Mouse (Mus musculus) kidney, postnatal 10 days (tissue): ENCODE measurements around the gene Ntm.

ENCODE experiments used
- DNase-seq: peaks from one replicate; pipeline ENCODE4 v3.0.0; 2021; ENCODE audit warnings: mixed read lengths

Ntm gene

DNA sequence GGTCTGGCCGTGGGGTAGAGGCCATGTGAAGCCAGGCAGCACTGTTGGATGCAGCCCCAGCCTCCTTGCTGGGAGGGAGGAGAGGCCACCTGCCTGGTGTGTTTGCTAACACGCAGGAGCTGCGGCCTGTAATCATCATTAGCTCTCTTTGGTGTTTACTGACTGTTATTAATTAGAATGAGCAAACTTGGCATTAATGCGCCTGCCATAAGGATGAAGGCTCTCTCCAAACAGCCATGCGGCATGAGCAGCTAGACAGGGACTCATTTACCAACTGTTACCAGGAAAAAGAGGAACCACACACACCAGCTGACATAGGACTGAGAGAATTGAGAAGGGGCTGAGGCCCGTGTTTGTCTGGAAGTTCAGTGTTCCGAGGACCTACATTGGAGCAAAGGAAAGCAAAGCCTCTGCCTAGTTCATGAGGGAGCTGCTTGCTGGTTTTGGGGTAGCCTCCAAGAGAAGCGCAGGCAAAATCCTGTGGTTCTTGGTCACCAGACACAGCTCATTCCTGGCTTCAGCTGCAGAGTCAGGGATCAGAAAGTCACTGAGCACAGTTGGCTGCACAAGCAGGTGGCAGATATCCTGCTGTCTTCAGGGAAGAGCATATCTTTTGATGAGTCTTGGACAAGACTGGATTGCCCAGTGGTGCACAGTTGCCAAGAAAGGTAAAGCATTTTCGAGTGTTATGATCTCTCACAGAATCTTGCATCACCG, 171.6 kb downstream of the Ntm start:
- no peak for DNase-seq

DNA sequence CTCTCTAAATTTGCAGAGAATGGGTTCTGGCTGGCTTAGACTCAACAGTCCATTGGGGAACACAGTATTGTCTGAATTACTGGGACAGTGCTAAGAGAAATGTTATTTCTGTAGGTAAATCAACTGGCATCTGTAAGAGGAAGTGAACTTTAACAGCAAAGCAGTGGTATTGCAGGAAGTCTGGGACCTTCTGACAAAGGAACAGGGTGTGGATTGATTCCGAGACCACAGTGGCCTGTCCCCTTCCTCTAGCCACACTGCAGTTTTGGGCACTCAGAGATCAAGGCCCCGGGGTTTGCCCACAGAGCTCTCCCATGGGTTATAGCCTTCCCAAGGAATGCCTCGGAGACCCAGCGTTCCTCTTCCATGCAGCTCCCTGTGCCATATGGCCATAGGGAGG, 172.9 kb downstream of the Ntm start:
- DNase-seq, result no peak

DNA sequence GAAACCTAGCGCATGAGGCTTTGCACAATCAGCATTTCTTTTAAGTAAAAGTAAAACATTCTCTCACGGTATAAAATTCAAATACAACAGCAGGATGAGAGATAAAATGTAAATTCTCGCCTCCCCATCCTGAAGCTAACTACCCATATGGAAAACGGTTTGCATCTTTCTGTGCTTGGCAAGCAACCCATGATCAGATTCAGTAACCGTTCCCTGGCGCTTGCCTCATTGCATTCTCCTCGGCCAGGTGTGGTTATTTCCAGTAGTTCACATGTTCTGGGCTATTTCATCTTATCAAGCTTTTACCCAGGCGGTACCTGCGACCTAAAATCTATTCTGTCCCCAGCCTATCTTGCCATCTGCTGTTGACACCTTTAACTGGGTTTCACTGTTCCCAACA, 174.1 kb downstream of the Ntm start:
- DNase-seq, result no peak

DNA sequence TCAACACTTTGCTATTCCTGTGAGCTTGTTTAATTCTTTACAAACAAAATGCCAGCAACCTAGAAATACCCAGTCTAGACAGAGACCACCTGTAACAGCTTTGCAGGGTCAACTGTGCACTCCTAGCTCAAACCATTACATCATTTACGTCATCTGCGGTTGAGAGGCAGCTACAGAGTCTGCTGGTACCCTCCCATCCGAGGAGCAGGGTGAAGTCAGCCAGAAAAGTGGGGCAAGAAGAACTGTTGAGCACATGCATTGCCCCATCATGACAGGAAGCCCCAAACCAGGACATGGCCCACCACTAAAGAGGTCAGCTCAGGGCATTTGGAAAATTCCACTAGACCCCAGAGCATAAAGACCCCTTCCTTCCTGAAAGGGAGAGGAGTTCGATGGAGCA, 175.5 kb downstream of the Ntm start:
- DNase-seq, result no peak

DNA sequence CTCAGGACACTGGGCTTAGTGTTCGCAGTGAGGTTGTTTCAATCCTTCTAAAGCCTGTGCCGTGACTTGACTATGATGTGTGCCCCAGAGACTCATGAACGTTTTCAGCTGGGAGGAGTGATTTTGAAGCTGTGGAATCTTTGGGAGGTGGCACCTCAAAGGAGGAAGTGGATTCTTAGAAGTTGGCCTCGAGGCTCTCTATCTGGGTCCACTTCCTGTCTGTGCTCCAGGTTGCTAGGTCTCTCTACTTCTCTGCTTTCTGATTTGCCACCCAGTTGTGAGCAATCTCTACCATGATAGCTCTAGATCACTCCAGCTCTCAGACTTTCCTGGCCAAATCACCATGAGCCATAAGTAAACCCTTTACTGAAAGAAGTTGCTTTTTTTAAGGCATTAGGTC, 180.2 kb downstream of the Ntm start:
- no peak for DNase-seq

DNA sequence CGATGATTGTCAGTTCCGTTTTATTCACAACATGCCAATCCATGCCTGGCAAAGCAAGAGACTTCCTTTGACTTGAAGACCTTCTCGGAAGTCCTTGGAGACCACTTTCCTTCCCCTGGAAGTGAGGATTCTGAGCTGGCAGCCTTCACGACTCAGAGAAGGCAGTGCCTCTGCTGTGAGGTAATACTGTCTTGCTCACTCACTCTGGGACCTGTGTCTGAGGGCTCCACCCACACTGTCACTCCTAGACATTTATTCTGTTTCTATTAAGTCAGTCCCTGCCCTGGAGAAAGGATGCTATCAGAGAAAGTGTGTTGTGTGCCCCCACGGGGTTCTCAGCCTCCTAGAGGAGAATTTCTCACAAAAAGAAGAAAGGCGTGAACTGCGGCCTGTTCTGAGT, 183.2 kb downstream of the Ntm start:
- DNase-seq, result no peak

DNA sequence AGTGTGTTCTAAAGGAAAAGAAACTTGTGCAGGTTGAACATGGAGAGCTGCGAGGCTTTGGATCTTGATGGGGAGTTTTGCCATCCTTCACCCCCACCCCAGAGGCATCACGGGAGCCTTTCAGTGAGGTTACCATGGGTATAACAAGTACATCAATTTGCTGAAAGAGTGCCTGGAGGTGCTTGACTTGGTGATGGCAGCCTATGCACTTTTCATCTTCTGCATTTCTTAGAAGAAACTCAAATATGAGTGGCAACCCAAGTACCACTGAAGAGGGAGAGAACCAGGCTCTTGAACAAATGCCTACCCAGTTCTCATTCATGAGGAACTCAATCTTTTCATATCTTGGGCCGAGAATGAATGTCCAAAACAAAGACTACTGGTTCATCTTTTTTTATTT, 186.0 kb downstream of the Ntm start:
- DNase-seq, result no peak

DNA sequence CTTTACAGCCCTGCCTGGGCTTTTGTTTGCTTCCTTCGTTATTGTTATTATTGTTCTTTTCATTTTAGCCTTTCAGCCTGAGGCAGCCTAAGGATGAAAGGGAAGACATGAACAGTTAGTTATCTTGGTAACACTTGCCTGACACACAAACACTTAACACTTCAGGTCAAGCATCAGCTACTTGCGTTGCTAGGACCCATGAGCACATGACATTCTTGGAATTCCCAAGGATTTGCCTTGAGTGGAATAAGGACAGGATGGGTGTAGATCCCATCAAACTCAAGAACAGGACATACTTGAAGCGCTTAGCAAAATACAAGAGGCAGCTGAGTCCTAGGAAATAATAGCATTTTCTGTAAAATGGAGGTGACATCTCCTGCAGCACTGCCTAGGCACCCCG, 186.4 kb downstream of the Ntm start:
- DNase-seq, result no peak

DNA sequence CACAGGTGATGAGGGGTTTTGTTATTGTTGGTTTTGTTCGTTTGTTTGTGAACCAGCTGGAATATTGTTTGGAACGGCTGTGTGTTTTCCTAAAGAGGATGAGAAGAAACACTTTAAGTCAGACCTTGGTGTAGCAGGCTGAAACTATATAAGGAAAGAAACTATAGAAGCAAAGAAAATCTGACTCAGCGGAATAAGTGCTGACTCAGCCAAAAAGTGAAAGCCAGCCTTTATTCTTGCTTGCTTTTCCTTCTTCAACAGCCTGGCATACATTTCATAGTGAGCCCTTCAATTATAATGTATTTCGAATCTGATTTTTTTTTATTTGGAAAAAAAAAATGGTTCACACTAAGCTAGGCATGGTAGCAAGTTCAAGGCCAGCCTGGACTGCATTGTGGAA, 186.9 kb downstream of the Ntm start:
- no peak for DNase-seq

DNA sequence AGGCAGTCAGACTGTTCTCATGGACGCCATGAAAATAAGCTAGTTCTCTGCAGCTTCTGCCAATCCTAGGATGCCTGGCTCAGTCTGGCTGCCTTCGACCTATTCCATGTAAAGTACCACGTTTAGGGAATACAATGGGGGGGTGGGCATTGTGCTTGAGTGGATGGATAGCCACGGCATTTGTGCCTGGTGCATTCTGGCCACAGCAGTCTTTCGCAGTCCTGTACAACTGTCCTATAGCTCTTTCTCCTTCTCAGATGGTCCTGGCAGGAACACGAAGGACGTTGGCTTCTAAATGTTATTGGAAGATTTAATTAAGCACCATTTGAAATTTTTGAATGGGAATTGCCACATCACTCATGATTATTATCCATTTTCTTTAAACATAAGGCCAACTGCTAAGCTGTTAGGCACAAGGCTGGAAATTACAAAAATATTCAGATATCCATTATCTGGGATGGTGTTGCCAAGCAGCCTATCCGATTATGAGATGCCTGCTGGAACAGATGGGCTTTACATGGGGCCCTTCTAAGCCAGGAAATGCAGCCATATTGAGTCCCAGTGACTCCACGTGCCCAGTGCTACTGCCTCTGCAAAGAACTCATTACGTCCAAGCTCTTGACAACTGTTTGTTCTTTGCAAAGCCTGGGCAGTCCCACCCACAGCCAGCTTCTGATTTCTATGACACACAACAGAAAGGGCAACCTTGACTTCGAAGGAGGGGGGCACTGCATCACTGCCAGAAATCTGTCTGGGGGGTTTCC, 190.1 kb downstream of the Ntm start:
- DNase-seq, result no peak

DNA sequence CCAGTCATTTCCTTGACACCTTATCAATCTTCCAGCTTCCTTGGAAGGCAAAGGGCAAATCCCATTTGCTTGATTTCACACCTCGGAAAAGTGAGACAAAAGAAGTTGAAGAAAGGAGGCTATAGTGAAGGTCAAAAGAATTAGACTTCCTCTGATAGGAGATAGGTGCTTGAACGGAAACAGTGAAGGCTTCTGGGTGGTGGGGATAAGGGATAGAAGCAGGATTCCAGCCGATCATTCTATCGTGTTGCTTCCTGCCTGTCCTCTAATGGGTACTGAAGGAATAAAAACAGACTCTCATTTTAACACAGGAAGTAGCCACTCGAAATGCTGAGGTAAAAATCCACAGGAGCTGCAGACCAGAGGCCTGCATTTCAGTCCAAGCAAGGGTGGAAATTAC, 191.1 kb downstream of the Ntm start:
- DNase-seq, result no peak

DNA sequence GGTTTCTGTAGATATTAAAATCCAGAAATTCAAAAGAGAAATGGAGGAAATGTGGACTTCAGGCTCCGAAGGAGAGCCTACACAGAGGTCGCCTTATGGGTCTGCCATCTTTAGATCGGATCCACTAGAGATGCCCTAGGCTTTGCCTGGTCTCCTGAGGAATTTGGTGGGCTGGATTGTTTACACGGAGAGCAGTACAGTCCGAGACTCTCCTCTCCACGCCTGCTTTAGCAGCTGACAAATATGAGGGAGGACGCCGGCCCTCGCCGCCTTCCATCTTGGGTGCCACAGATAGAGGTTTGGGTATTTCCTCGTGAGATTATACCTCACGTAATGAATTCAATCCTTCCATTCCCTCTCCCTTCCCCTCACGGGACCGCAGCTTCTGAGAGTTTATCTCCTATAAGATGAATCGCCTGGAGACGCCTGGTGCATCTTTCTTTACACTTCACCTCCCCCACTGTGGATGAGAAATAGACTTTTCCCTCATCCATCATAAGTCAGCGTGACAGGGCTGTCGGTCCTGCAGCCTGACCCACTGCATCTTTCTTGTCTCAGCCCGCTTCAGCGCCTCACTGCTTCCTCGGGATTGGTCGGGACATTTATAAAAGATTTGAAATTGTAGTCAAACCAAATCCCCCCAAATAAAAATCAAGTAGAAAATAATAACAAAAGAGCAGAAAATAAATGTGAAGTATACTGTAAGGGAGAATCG, 191.7 kb downstream of the Ntm start:
- no peak for DNase-seq

DNA sequence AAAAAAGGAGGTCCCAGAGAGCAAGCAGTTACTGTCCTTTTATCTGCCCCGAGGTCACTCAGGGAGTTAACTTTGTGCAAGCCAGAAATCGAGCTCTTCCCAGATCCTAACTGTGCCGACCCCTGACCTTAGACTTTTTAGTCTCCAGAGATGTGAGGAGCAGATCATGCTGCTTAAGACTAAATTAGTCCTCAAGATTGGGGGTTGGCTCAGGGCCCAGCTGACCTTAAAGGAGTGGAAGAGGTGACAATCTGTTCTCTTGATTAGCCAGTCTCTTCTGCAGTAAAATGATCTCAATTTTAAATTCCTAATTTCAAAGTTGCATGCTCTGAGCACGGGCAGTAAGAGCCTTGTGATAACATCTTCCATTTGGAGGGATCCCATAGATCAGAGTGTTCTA, 193.6 kb downstream of the Ntm start:
- DNase-seq, result peak; percentile 12

DNA sequence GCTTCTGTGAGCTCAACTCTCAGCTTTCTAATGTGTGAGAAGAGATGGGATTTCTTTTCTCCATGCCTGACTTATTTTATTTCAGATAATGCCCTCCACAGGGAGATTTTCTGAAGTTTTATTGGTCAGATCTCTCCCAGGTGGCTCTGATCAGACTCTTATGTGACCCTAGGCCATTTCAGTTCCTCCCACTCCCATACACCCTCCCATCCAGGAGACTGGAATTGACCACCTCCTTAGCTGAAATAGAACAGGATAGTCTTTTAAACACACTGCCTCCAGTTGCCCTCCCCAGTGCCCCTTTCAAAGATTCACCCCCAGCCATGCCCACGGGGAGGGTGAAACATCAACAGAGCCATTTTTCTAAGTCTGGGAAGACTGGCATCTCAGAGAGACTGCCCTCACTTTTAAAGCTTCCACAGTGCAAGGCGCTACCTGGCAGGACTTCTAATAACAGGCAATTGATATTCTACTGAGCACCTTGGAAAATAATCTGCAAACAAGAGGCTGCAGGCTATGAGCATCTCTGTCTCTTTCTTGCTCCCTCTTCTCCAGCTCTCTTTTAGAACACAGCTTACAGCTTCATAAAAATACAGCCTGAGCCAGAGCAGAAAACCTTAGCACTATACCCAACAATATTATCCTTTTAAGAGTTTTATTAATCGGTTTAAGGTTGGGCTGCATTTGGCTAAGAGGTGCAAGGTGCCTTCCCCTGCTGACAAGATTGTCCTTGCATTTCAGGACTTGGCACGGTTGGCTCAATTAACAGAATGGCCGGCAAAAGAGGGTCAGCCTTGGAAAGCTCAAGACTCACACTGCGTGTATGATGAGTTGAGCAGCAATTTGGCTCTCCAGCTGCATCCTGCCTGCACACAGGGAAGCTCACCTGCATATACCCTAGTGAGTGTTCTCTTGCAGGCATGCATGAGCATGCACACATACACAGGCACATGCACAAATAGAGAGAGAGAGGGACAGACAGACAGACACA, 196.7 kb downstream of the Ntm start:
- DNase-seq, result no peak

DNA sequence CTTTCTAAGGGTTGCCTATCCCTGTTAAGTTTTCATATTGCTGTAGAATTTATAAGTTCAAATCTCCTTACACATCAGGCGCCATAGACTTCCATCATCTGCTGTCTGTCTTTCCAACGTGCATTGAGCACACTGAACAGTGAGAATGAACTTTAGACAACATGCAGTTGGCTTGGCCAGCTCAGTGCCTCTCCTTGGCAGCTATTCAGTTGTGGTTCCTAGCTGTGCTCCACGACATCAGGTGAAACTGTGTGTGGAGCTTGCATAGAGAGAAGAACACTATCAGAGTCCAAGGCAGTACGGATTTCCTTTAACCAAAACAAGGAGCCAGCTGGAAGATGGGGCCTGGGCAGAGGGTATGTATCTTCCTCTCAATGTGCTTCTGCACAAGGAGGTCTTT, 199.6 kb downstream of the Ntm start:
- DNase-seq, result no peak

DNA sequence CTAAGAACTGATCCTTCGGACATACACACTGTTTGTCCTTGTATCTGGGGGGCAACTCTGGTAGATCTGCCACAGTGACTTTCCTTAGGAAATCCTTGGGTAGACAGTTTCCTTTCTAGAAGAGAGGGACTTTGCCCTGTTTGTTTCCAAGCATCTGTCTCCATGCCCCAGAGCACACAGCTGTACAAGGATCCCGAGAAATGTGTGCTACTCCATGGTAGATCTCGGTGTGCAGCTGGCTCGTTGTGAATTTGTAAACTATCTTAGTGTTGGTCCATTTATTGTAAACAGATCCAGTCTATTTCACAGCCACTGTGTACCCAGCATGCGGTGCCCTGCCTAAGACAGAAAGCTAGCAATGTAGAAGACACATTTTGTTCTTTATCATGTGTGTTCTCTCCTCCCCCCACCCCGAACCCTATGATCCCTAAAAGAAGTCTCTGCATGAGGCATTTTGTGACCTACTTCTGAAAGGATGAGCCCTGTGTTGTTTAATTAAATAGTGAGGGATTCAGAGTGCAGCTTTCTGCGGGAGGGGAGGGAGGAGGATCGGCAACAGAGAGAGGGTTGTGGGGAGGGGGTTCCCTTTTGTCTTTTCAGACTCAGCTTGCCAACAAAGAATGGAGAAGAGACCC, 200.9 kb downstream of the Ntm start:
- no peak for DNase-seq

DNA sequence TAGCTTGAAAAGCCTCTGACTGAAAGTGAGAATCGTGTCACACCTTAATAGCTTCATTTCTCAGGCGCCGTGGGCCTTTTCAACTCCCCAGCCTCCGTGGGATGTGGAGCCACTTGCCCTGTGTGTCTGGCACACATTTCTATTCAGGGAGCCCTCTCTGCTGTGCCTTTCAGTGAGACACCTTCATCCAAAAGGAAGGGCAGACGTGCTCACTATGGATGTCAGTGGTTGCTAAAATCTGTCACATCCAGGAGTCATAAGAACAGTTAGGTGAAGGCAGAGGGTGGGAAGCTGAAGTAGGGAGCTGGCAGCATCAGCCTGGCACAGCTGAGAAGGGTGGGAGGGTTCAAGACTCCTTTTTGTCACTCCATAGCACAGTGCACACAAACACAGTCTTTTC, 201.4 kb downstream of the Ntm start:
- no peak for DNase-seq

DNA sequence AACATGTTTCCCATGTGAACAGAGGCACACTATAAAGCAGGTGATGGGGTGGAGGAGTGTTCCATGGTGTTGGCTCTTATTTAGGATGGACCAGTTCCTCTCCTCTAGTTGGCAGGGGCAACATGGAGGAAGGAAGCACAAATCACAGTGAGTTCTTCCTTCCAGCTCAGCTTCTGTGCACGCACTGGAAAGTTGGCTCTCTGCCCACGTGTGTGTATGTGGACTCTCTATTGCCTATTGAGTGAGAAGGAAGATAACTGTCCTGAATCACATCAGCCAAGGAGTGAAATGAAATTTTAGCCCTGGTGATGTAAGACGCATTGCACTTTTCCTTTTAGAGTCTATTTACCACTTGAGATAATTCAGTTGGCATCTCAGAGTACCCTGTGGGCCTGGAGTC, 203.0 kb downstream of the Ntm start:
- peak; percentile 48 for DNase-seq

DNA sequence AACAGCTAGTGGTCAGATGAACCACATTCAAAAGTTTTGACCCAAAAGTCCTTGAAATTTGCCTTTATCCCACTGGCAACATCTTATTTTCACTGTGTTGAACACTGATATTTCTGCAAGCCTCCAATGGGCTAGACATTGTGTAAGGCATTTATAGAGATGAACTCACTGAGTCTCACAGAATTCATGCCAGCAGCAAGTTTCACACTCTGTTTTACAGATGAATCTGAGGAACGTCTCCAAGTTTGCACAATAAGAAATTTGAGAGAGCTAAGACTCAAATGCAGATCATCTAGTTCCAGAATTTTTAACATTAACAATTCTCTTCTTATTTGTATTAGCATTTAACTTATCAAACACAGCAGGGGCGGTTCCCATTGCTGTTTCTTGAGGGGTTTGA, 203.9 kb downstream of the Ntm start:
- no peak for DNase-seq

DNA sequence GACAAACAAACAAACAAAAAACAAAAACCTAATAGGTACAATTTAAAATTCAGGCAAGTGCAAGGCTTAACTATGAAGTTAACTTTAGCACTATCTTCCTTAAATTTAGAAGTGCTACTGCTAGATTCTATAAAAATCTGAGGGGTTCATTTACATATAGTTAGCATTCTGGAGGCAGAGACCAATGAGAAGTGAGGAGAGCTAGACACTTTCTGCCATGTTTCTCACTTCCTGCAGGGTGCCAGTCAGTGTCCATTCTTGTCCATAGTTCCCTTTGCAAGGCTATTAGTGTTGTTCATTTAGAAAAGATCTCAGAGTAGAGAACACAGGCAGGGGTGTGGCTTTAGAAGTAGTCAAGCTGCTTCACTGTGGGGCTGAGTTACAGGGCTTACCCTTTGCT, 208.6 kb downstream of the Ntm start:
- DNase-seq, result no peak

DNA sequence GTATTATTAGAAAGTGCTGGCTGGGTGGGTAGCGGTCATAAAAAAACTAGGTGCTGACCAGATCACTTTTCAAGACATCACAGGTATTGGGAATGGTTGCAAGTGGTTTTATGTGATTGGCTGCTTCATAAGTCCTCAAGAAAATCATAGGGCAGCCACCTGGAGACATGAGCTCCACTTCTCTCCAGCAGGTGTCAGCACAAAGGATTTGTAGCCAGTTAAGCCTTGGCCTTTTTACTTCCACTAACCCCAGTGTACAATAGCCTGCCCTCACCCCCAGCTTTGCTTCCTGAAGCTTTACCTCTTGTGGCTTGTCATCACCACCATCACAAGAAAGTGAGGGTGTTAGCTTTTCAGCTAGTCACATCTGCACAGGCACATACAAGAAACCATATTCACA, 211.5 kb downstream of the Ntm start:
- DNase-seq, result peak; percentile 33

DNA sequence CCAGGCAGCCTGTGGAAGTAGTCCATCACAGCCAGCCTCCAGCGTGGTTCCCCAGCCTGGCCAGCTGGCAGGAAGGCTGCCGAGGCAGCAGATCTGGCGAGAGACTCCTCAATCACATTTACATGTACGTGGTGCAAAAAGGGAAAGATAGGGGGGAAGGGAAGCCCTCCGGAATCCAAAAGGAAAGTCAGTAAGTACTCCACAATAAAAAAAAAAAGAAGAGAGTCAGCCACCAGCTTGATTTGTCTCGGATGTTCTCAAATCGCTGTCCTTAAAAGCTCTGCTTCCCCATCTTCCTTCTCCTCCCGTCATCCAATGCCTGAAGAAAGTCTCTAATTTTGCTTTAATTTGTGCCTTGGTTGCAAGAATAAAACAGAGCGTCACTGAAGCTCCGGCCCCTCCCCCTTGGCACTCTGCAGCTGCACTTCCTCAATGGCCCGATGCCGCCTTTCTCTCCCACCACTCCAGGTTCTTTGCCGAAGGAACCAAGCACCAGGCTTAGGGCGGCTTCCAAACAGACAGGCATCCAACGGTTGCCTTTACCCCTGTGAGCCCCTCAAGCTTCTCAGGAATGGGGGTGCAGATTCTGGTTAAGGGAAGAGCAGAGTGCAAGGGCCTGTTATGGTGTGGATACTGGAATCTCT, 212.4 kb downstream of the Ntm start:
- peak; percentile 56 for DNase-seq
